Mouse (Mus musculus): ENCODE measurements around the gene Apba1.

The Apba1 gene

DNA sequence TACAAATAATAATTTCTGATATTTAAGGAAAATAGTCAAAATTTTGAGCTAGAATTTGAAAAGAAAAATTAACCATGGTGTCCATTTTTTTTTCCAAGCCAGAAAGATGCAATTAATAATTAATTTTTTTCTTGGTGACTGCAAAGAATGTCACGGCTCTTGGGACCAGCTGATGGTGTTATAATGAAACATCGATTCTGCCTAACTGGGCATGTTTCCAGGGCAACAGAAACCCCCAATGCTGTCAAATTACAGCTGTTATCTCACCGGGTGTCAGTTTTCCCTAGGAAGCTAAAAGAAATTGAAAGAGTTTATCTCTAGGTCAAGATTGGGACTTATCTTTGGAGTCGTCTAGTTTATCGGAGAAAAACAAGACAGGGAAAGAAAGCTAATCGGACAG lies 225.5 kb downstream of the Apba1 start:
- DNase-seq, result no peak

DNA sequence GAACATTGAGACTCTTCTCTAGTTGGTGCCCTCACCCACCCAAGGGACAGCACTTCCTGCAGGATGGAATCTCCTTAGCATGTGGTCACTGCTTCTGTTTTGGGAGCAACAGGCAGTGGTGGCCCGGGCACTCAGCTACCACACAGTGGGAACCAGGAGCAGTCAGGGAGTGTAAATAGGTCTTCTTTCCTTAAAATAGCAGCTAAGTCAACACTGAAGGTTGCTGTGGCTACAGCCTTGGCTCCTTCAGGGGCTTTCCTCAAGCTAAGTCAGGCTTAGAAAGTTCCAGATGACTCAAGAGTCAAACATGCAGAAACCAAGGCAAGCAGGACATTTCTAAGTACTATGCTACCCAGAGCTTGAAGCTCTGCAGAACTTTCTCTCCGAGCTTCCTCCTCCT lies 228.6 kb downstream of the Apba1 start:
- no peak for DNase-seq

DNA sequence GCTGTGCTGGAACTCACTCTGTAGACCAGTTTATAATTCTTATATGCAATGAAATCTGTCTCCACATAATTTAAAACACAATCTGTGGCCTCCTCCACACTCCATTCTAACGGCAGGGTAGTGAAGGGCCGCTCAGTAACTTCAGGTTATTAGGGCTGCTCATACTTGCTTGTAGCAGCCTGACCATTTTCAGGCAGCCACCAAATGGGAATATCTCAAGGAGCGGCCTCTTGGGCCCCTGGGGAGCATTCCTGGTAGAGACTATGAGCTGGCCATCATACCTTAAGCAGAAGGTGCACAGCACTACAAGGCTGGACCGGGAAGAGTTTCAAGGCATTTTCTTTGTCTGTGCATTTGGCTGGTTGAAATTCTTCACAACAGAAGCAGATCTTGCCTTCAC lies 229.5 kb downstream of the Apba1 start:
- no peak for DNase-seq

DNA sequence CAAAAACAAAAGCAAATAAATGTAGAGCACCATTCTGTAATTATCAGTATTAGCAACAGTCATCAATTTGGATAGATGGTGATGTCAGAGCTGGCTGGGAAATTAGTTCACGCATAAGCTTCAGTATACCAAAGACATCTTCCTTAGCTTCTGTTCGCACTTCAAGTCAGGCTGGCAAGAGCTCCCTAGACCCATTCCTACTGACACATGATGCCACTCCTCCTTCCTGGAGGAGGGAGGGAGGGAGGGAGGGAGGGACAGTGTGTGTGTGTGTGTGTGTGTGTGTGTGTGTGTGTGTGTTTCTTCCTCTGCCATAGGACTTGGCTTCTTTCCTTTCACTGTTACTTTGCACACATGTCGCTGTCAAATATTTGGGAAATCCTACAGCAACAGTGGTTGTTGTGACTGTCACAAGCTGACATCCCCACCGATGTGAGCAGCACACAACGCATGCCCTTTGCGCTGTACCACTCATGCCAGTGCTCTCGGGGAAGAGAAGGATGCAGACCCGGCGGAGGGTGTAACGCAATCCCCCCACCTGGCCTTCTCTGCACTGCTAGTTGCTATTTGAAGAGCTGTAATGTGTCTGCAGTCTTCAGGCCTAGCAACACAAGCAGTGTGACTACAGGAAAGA lies 237.2 kb downstream of the Apba1 start:
- no peak for DNase-seq

All from kidney, postnatal 4 days (tissue).